Mouse (Mus musculus): ENCODE results near the gene Ugp2. TPM values are rescaled to one million over a fixed set of nuclear protein-coding genes. Genes with fewer than 3 reads are reported as not detected.
A peak's percentile ranks its signal among the peaks of the same experiment; 100 is the strongest.

Ugp2 gene
- polyA plus RNA-seq, 1 experiment from 2014 or later, result 82.8 TPM

DNA sequence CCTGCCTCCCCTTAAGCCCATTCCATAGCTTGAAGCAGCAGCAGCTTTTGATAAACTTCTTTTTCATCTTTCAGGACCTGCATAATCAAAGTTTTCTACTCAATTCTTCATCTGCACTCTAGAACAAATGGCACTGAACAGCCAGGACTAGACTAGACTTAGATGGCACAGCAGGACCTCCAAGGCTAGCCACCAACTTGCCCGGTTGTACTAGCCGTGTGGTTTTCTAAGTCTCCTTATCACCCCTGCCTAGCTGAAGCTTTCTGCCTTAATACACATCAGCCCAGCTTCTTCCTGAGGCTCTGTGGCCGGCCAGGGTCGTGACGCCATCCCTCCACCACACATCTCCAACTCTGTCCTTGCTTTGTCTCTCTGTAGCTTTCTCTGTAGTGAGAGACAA lies 42.9 kb downstream of the Ugp2 start:
- no peak for ATAC-seq (ENCODE audit: insufficient number of reproducible peaks, insufficient read depth, low FRiP score, low TSS enrichment)
- Histone ChIP-seq H3K4me2 (replicated peaks) (no peak overlapping the region), H3K36me3 (peaks cover 65% of the 10 kb centered on the region), H3K4me3 (no peak overlapping the region), H3K9me3 (no peaks in the 10 kb centered on the region), H3K27me3 (no peaks in the 10 kb centered on the region), H3K27ac (no peak overlapping the region), H3K9ac (no peak overlapping the region), H3K4me1 (no peaks in the 10 kb centered on the region)
- WGBS, result 83% methylated on average over 5 of the region's 5 CpGs

DNA sequence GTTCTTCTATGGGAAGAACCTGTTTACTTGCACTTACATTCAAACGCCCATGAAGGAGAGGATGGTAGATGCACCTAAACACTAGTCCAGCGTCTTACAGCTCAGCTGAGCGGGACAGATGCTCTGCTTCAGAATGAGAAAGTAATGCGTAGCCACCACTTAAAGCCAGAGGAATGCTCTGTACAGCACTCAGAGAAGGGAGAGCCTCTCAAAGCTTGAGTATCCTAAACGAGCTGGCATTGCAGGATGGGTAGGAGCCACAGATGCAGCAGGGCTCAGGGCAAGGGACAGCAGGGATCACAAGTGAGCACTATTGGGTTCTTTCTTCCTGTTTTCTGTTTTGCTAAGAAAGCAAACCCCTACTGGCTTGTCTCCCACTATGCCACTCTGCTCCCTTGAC lies 43.5 kb downstream of the Ugp2 start:
- no peak overlapping the region for H3K4me2 ChIP-seq (replicated peaks)
- H3K27ac ChIP-seq, result no peak overlapping the region
- H3K9ac ChIP-seq, result no peak overlapping the region
- WGBS, result 91% methylated on average over 5 of the region's 5 CpGs
- no peaks in the 10 kb centered on the region for H3K4me1 ChIP-seq
- H3K9me3 ChIP-seq, result no peaks in the 10 kb centered on the region
- ATAC-seq (ENCODE audit: insufficient number of reproducible peaks, insufficient read depth, low FRiP score, low TSS enrichment), result no peak
- no peaks in the 10 kb centered on the region for H3K27me3 ChIP-seq
- H3K4me3 ChIP-seq, result no peak overlapping the region
- H3K36me3 ChIP-seq, result peaks cover 61% of the 10 kb centered on the region

DNA sequence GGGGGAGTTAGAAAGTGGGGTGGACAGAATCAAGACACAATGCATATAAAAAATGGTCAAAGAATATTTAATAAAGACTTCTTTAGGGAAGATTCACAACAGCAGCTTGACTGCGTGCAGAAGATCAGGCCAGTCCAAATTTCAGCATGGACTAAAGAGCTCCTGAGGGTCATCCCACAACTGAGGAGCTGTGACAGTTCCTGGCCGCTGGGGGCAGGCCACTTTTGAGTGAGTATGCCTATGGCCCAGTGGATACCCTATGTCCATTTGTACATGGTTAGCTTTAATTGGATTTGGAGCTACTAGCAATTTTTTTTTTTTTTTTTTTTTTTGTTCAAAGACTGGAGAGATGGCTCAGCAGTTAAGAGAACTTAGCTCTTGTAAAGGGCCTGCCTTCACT lies 44.2 kb downstream of the Ugp2 start:
- Histone ChIP-seq H3K36me3 (peaks cover 60% of the 10 kb centered on the region), H3K27ac (no peak overlapping the region), H3K4me1 (no peaks in the 10 kb centered on the region), H3K9me3 (no peaks in the 10 kb centered on the region), H3K4me3 (no peak overlapping the region), H3K9ac (no peak overlapping the region), H3K27me3 (no peaks in the 10 kb centered on the region), H3K4me2 (replicated peaks) (no peak overlapping the region)
- ATAC-seq (ENCODE audit: insufficient number of reproducible peaks, insufficient read depth, low FRiP score, low TSS enrichment), result no peak
- WGBS, result 60% methylated on average over 2 of the region's 2 CpGs

DNA sequence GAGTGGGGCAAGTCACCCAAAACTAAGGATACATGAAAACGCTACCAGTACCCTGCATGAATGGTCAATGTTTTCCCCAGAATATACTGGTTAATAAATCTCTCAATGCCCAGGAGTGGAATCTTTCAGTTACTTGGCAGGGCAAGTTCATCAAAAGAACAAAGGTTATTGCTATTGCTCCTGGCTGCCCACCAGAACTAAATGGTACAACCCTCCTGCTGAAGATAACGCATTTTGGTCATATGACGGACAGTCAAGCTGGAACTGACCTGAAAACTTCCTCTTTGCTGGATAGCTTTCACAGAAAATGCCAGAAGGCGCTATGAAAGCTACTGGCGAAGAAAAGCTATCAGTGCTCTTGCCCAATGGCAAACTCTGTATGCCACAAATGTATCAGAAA lies 45.2 kb downstream of the Ugp2 start:
- peaks cover 57% of the 10 kb centered on the region for H3K36me3 ChIP-seq
- H3K4me2 ChIP-seq (replicated peaks), result no peak overlapping the region
- no peaks in the 10 kb centered on the region for H3K9me3 ChIP-seq
- WGBS, result 91% methylated on average over 5 of the region's 5 CpGs
- no peak overlapping the region for H3K9ac ChIP-seq
- H3K27ac ChIP-seq, result no peak overlapping the region
- ATAC-seq (ENCODE audit: insufficient number of reproducible peaks, insufficient read depth, low FRiP score, low TSS enrichment), result no peak
- H3K4me1 ChIP-seq, result no peaks in the 10 kb centered on the region
- H3K4me3 ChIP-seq, result no peak overlapping the region
- no peaks in the 10 kb centered on the region for H3K27me3 ChIP-seq

DNA sequence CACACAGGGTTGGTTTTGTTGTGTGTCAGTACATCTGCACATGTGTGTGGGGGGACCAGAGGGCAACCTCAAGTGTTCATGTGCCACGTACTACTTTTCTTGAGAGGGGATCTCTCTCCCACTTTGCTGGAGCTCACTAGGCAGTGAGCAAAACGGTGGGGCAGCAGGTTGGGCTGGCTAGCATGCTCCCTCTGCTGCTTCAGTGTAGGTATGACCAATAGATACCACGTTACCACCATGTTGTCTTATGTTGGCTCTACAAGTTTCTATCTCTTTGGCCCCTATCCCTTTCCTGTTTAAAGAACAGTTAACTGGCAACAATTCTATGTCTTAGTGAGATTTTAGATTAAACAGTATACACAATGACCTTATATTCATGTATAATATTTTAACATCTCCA lies 48.7 kb downstream of the Ugp2 start:
- no peak overlapping the region for H3K4me2 ChIP-seq (replicated peaks)
- 82% methylated on average over 3 of the region's 3 CpGs for WGBS
- H3K9ac ChIP-seq, result no peak overlapping the region
- no peak overlapping the region for H3K4me3 ChIP-seq
- H3K27me3 ChIP-seq, result no peaks in the 10 kb centered on the region
- ATAC-seq (ENCODE audit: insufficient number of reproducible peaks, insufficient read depth, low FRiP score, low TSS enrichment), result no peak
- no peaks in the 10 kb centered on the region for H3K9me3 ChIP-seq
- peaks cover 35% of the 10 kb centered on the region for H3K36me3 ChIP-seq
- no peaks in the 10 kb centered on the region for H3K4me1 ChIP-seq
- H3K27ac ChIP-seq, result no peak overlapping the region

GRCm38 (mm10) chr11:21321577-21321976 lies 49.4 kb downstream of the Ugp2 start:
- ATAC-seq (ENCODE audit: insufficient number of reproducible peaks, insufficient read depth, low FRiP score, low TSS enrichment), result no peak
- Histone ChIP-seq H3K4me2 (replicated peaks) (no peak overlapping the region), H3K36me3 (peaks cover 32% of the 10 kb centered on the region), H3K4me1 (no peaks in the 10 kb centered on the region), H3K4me3 (no peak overlapping the region), H3K27ac (no peak overlapping the region), H3K27me3 (no peaks in the 10 kb centered on the region), H3K9ac (no peak overlapping the region), H3K9me3 (no peaks in the 10 kb centered on the region)
- 73% methylated on average over 3 of the region's 3 CpGs for WGBS

- 90% methylated on average over 9 of the region's 9 CpGs for WGBS
- Histone ChIP-seq H3K4me2 (replicated peaks) (no peak overlapping the region), H3K27me3 (no peaks in the 10 kb centered on the region), H3K36me3 (peaks cover 23% of the 10 kb centered on the region), H3K4me3 (no peak overlapping the region), H3K9me3 (no peaks in the 10 kb centered on the region), H3K9ac (no peak overlapping the region), H3K27ac (no peak overlapping the region), H3K4me1 (no peaks in the 10 kb centered on the region)
- ATAC-seq (ENCODE audit: insufficient number of reproducible peaks, insufficient read depth, low FRiP score, low TSS enrichment), result 0 out of 2 replicates have a peak, but pooled peaks have one; percentile 22
Observed at GRCm38 (mm10) chr11:21313922-21314657, 56.9 kb downstream of the Ugp2 start.

DNA sequence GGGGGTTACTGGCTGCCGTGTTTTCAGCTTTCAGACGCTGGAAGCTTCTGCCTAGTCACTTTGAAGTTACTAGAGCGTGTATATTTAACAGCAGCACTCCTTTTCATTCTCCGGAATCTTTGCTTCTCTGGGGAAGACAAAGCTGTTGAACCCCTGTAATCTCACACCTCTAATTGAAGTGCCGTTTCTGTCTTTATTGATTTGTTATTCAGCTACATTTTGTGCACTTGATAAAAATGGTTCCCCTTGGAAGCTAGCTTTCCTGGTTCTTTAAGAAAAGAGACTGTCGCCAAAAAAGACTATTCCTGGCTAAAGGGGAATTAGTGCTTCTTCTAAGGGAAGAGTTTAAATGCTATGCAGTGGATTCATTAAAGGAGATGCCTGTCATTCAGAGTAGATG lies 61.5 kb downstream of the Ugp2 start:
- Histone ChIP-seq H3K4me1 (no peaks in the 10 kb centered on the region), H3K36me3 (peaks cover 28% of the 10 kb centered on the region), H3K4me3 (no peak overlapping the region), H3K27me3 (no peaks in the 10 kb centered on the region), H3K27ac (no peak overlapping the region), H3K4me2 (replicated peaks) (no peak overlapping the region), H3K9me3 (no peaks in the 10 kb centered on the region), H3K9ac (no peak overlapping the region)
- 76% methylated on average over 6 of the region's 6 CpGs for WGBS
- no peak for ATAC-seq (ENCODE audit: insufficient number of reproducible peaks, insufficient read depth, low FRiP score, low TSS enrichment)

- no peak for ATAC-seq (ENCODE audit: insufficient number of reproducible peaks, insufficient read depth, low FRiP score, low TSS enrichment)
- H3K9ac ChIP-seq, result no peak overlapping the region
Observed at GRCm38 (mm10) chr11:21308119-21308518, 62.9 kb downstream of the Ugp2 start.

DNA sequence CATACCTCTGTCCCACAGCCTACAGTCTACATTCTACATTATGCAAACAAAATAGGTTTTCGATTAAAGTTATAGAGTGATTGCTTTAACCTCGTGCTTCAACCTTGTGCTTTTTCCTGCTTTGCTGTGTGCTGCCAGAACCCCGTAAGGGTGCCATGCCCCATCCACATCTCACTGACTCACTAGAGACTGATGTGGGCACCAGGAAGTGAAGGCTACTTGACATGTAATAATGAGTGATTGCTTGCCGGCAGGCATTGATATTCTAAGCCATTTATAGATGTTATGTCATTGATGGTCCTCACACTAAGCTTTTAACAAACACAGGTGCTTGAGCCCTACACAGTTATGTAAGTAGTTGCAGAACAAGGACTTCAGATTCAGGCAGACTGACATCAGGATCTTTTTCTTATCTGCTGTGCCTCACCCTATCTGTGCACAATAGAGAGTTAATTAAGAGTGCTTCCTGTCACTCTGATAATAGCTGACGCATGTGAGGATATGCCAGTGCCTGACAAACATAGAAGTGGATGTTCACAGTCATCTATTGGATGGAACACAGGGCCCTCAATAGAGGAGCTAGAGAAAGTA lies 63.8 kb downstream of the Ugp2 start:
- WGBS, result 87% methylated on average over 5 of the region's 5 CpGs
- no peak overlapping the region for H3K4me3 ChIP-seq
- H3K9ac ChIP-seq, result no peak overlapping the region
- H3K27ac ChIP-seq, result no peak overlapping the region
- no peak overlapping the region for H3K4me2 ChIP-seq (replicated peaks)
- H3K4me1 ChIP-seq, result no peaks in the 10 kb centered on the region
- no peak for ATAC-seq (ENCODE audit: insufficient number of reproducible peaks, insufficient read depth, low FRiP score, low TSS enrichment)
- H3K27me3 ChIP-seq, result no peaks in the 10 kb centered on the region
- no peaks in the 10 kb centered on the region for H3K9me3 ChIP-seq
- peaks cover 18% of the 10 kb centered on the region for H3K36me3 ChIP-seq

More at GRCm38 (mm10) chr11:21308119-21308518, 62.9 kb downstream of the Ugp2 start:
- H3K27me3 ChIP-seq, result no peaks in the 10 kb centered on the region
- WGBS, result 80% methylated on average over 5 of the region's 5 CpGs
- peaks cover 17% of the 10 kb centered on the region for H3K36me3 ChIP-seq
- H3K4me2 ChIP-seq (replicated peaks), result no peak overlapping the region
- no peaks in the 10 kb centered on the region for H3K4me1 ChIP-seq
- H3K9me3 ChIP-seq, result no peaks in the 10 kb centered on the region
- H3K4me3 ChIP-seq, result no peak overlapping the region
- no peak overlapping the region for H3K27ac ChIP-seq

DNA sequence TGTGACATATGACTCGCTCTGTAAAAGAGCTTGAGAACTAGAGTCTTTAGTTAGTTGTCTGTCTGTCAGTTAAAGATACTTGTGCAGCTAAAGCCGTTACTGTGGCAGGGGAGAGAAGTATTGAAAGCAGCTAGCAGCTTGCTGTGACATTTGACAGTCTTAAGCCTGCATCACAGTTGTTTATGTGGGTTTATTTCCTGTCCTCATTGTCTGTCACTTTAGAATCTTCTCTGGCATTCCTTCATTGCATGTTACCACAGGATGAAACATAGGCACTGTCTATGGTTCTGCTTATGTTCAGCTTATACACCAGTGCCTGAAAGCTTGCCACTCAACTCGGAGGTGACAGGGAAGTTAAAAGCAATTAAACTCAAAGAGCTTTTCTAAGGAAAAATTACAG lies 67.4 kb downstream of the Ugp2 start:
- Histone ChIP-seq H3K4me2 (replicated peaks) (no peak overlapping the region), H3K9ac (no peak overlapping the region), H3K27me3 (no peaks in the 10 kb centered on the region), H3K27ac (no peak overlapping the region), H3K9me3 (no peaks in the 10 kb centered on the region), H3K36me3 (peaks cover 29% of the 10 kb centered on the region), H3K4me3 (no peak overlapping the region), H3K4me1 (no peaks in the 10 kb centered on the region)
- ATAC-seq (ENCODE audit: insufficient number of reproducible peaks, insufficient read depth, low FRiP score, low TSS enrichment), result no peak
- WGBS, result 87% methylated on average over 3 of the region's 3 CpGs

- Histone ChIP-seq H3K4me1 (no peaks in the 10 kb centered on the region), H3K9ac (no peak overlapping the region), H3K36me3 (peaks cover 7% of the 10 kb centered on the region; the same call in 1 of the 2 replicates), H3K4me2 (replicated peaks) (no peak overlapping the region), H3K27ac (no peak overlapping the region), H3K27me3 (no peaks in the 10 kb centered on the region), H3K4me3 (no peak overlapping the region), H3K9me3 (no peaks in the 10 kb centered on the region)
- no peak for ATAC-seq (ENCODE audit: insufficient number of reproducible peaks, insufficient read depth, low FRiP score, low TSS enrichment)
- 94% methylated on average over 5 of the region's 5 CpGs for WGBS
Observed at GRCm38 (mm10) chr11:21295486-21295885, 75.5 kb downstream of the Ugp2 start.
